Mouse (Mus musculus) adrenal gland, postnatal 10 days (tissue): ENCODE data around the gene Gm17577. TPM values are rescaled to one million over a fixed set of nuclear protein-coding genes. Genes with fewer than 3 reads are reported as not detected.
"Not testable (repeated sequence)": the region's sequence is repeated elsewhere in the genome, so short reads cannot be mapped to it uniquely, and the experiment has no call there.

Experiments used
- DNase-seq: peaks from one replicate; pipeline ENCODE4 v3.0.0; 2021; ENCODE audit warnings: mixed read lengths
- long read RNA-seq, 2 experiments: library from polyadenylated mRNA; stranded (forward); transcript quantifications; one replicate each; pipeline ENCODE4 v2.0.0; 2021
- total RNA-seq, 2 experiments: library from RNA; stranded (reverse); gene quantifications; 2 replicates each; pipeline ENCODE4 v1.2.3; 2021

Gm17577 gene
- not detected for total RNA-seq
- long read RNA-seq, experiment 1: 0 reads
- long read RNA-seq, experiment 2: 0 reads

GRCm38 (mm10) chrX:123246807-123247206 is at the start of gene Gm17577:
Gm17577 (minus strand) TSS chrX:123246907.
- DNase-seq: not testable (repeated sequence)

GRCm38 (mm10) chrX:123222381-123222780 is 24.3 kb downstream of the Gm17577 start, which contains the start of gene Srsx:
Srsx (minus strand) TSS chrX:123222481.
- DNase-seq: not testable (repeated sequence)

Other genes with a start within 250 kb of the Gm17577 start
- not detected for gene Gm17521, start 217.2 kb downstream of the Gm17577 start, total RNA-seq
- 1 to 10 TPM; 6.9 to 9.5 TPM for gene Cldn34c1, start 143.4 kb downstream of the Gm17577 start, total RNA-seq
- gene Srsx, start 24.4 kb downstream of the Gm17577 start, total RNA-seq: not detected